In the genomic region with DNA sequence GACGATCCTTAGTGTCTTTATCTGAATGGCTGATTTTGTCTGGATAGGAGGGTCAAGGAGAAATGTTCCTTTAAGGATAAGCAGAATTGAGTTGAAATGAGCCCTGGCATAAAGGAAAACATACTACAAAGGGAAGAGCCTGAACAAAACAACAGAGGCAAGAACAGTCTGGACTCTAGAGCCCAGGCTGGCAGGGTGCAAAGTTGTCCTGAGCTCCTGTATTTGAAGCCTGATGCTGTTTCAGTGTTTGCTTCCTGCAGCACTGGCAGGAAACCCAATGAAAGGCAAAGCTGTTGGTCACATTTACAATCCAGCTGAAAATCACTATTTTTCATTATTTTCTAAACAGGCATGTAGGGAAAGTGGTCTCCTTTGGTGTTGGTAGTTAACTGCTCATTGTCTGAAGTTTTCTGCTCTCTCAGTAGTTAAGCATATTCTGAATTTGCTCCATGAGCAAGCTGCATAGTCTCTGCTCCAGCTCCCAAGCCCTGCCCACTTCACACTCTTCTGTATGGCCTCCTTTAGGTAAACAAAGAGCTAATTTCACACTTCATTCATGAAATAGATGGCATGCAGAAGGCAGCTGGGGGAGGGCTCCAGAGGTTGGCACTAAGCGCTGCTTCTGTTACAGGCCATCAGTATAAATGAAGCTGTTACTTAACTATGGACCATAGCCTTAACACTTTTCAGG, we compare ENCODE assay signal across 16 mouse cellular contexts. TPM values are rescaled to one million over a fixed set of nuclear protein-coding genes. Genes with fewer than 3 reads are reported as not detected.
DNase-seq lines count a peak whose midpoint lies in the region; ATAC-seq and TF ChIP-seq lines count a peak whose summit lies in the region.
"Had no signal": no experiment of that assay in that cellular context is flagged by ENCODE, and none has a peak within 500 bp of the region (broad histone marks: within the 10 kb centered on the region; RNA-seq: fewer than 3 reads in every experiment).

No protein-coding gene starts in this region.

- no peak for TF ChIP-seq POLR2A in lung, adult 2 months (IDR thresholded peaks at IDR 0.05; ENCODE audit: borderline replicate concordance, extremely low read depth, low read depth, low read length)

- H3K27me3 ChIP-seq in lung, embryonic 16.5 days (ENCODE audit: control insufficient read depth, insufficient read depth, low read depth, low read length), result no peaks in the 10 kb centered on the region
- no peaks in the 10 kb centered on the region for H3K27me3 ChIP-seq in forebrain, embryonic 15.5 days
- H3K27me3 ChIP-seq in hindbrain, postnatal 0 days (ENCODE audit: insufficient read depth, low read length), result no peaks in the 10 kb centered on the region
- no peaks in the 10 kb centered on the region for H3K27me3 ChIP-seq in neural tube, embryonic 13.5 days
- H3K27me3 ChIP-seq: CH12.LX; heart, embryonic 13.5 days; Patski had no signal

- no peak overlapping the region for H3K27ac ChIP-seq in lung, embryonic 16.5 days (ENCODE audit: low read length)
- no peak overlapping the region; the same call in 1 of the 2 replicates for H3K27ac ChIP-seq in forebrain, embryonic 15.5 days (replicated peaks)
- H3K27ac ChIP-seq in hindbrain, postnatal 0 days, result 0 out of 2 replicates have a peak overlapping the region, but pooled peaks have one; percentile 15
- H3K27ac ChIP-seq in neural tube, embryonic 13.5 days (replicated peaks), result peak overlapping the region; percentile 42; the same call in 1 of the 2 replicates
- H3K27ac ChIP-seq: heart, embryonic 13.5 days; layer of hippocampus, adult 2 months had no signal

- no peaks in the 10 kb centered on the region for H3K9me3 ChIP-seq in lung, embryonic 16.5 days (ENCODE audit: control insufficient read depth, low read length)
- H3K9me3 ChIP-seq in forebrain, embryonic 15.5 days, result no peaks in the 10 kb centered on the region
- no peaks in the 10 kb centered on the region for H3K9me3 ChIP-seq in hindbrain, postnatal 0 days (ENCODE audit: low read length)
- no peaks in the 10 kb centered on the region for H3K9me3 ChIP-seq in neural tube, embryonic 13.5 days
- H3K9me3 ChIP-seq: heart, embryonic 13.5 days had no signal

- WGBS in lung, embryonic 16.5 days, result 46% methylated on average over 2 of the region's 2 CpGs
- 69% methylated on average over 2 of the region's 2 CpGs for WGBS in lung, adult 2 months
- WGBS in forebrain, embryonic 15.5 days, result 40% methylated on average over 2 of the region's 2 CpGs
- WGBS in hindbrain, postnatal 0 days, result 57% methylated on average over 2 of the region's 2 CpGs
- 40% methylated on average over 2 of the region's 2 CpGs for WGBS in neural tube, embryonic 13.5 days

- no peak overlapping the region for H3K4me3 ChIP-seq in lung, embryonic 16.5 days (ENCODE audit: low read length)
- H3K4me3 ChIP-seq in lung, adult 2 months (replicated peaks; ENCODE audit: extremely low read depth, low read depth, low read length), result no peak overlapping the region
- H3K4me3 ChIP-seq in forebrain, embryonic 15.5 days, result no peak overlapping the region
- H3K4me3 ChIP-seq in hindbrain, postnatal 0 days (ENCODE audit: low read length), result no peak overlapping the region
- no peak overlapping the region for H3K4me3 ChIP-seq in neural tube, embryonic 13.5 days
- H3K4me3 ChIP-seq: erythroblast, embryonic 14.5 days; heart, embryonic 13.5 days; layer of hippocampus, adult 2 months had no signal

- no peaks in the 10 kb centered on the region for H3K36me3 ChIP-seq in lung, embryonic 16.5 days (ENCODE audit: control insufficient read depth, insufficient read depth, low read length)
- no peaks in the 10 kb centered on the region for H3K36me3 ChIP-seq in forebrain, embryonic 15.5 days
- no peaks in the 10 kb centered on the region for H3K36me3 ChIP-seq in hindbrain, postnatal 0 days (ENCODE audit: insufficient read depth, low read length)
- no peaks in the 10 kb centered on the region for H3K36me3 ChIP-seq in neural tube, embryonic 13.5 days
- H3K36me3 ChIP-seq: heart, embryonic 13.5 days had no signal

- H3K4me2 ChIP-seq in lung, embryonic 16.5 days (ENCODE audit: low read depth, low read length), result no peak overlapping the region
- H3K4me2 ChIP-seq in forebrain, embryonic 15.5 days (replicated peaks), result no peak overlapping the region
- no peak overlapping the region for H3K4me2 ChIP-seq in hindbrain, postnatal 0 days (ENCODE audit: low read depth, low read length)
- H3K4me2 ChIP-seq in neural tube, embryonic 13.5 days, result no peak overlapping the region
- H3K4me2 ChIP-seq: heart, embryonic 13.5 days had no signal

- DNase-seq in lung, adult 2 months, result no peak
- DNase-seq in hindbrain, postnatal 0 days (ENCODE audit: low spot score), result no peak
- DNase-seq in heart, adult 8-10 months (ENCODE audit: low spot score), result no peak
- no peak for DNase-seq in spleen, postnatal 10 days (ENCODE audit: low spot score in 2 of 2)
- DNase-seq: adrenal gland, postnatal 14 days; gastrocnemius, postnatal 14 days; liver, postnatal 0 days; thymus, postnatal 4 days had no signal

- TF ChIP-seq CTCF in lung, adult 2 months (IDR thresholded peaks at IDR 0.05; ENCODE audit: insufficient read depth, low read length), result no peak
- TF ChIP-seq CTCF in hindbrain, postnatal 0 days (IDR thresholded peaks at IDR 0.05; ENCODE audit: low read depth), result no peak

- no peak overlapping the region for H3K9ac ChIP-seq in lung, embryonic 16.5 days (ENCODE audit: low read length)
- H3K9ac ChIP-seq in forebrain, embryonic 15.5 days (replicated peaks), result no peak overlapping the region
- no peak overlapping the region for H3K9ac ChIP-seq in hindbrain, postnatal 0 days (replicated peaks; ENCODE audit: low read length)
- H3K9ac ChIP-seq in neural tube, embryonic 13.5 days, result no peak overlapping the region
- H3K9ac ChIP-seq: heart, embryonic 13.5 days; liver, postnatal 0 days had no signal

- H3K4me1 ChIP-seq in lung, embryonic 16.5 days (replicated peaks; ENCODE audit: control insufficient read depth, insufficient read depth, low read length), result no peaks in the 10 kb centered on the region; the same call in none of the 2 replicates
- H3K4me1 ChIP-seq in lung, adult 2 months (ENCODE audit: control insufficient read depth, insufficient read depth, low read length), result no peaks in the 10 kb centered on the region
- peaks cover 19% of the 10 kb centered on the region for H3K4me1 ChIP-seq in forebrain, embryonic 15.5 days
- peaks cover 4% of the 10 kb centered on the region; the same call in 1 of the 2 replicates for H3K4me1 ChIP-seq in hindbrain, postnatal 0 days (ENCODE audit: insufficient read depth, low read length)
- H3K4me1 ChIP-seq in neural tube, embryonic 13.5 days (replicated peaks), result peaks cover 31% of the 10 kb centered on the region

- ATAC-seq in lung, embryonic 16.5 days (ENCODE audit: low read depth), result peak; percentile 75
- peak; percentile 89 for ATAC-seq in forebrain, embryonic 15.5 days (replicated peaks)
- 0 out of 2 replicates have a peak, but pooled peaks have one; percentile 58 for ATAC-seq in hindbrain, postnatal 0 days
- peak; percentile 86 for ATAC-seq in neural tube, embryonic 13.5 days (ENCODE audit: low read depth)
- ATAC-seq: liver, postnatal 0 days; Patski had no signal

RNA-seq across cellular contexts. Expression of gene Pdgfc, which starts 8.6 kb away (rescaled TPM):
- 9.0 and 10.8 TPM in 2 replicates for polyA plus RNA-seq in lung, embryonic 16.5 days (2015; fragmentation: Nextera tagmentation; extraction: Ambion mirVana)
- polyA plus RNA-seq in lung, adult 2 months (2012; rRNA removed), result 1.00 and 1.3 TPM in 2 replicates
- polyA plus RNA-seq in forebrain, embryonic 15.5 days (2015; fragmentation: Nextera tagmentation; extraction: Ambion mirVana), result 6.8 and 7.0 TPM in 2 replicates
- 5.4 and 7.1 TPM in 2 replicates for total RNA-seq in hindbrain, postnatal 0 days (2014; rRNA removed)
- 7.5 and 7.7 TPM in 2 replicates for polyA plus RNA-seq in hindbrain, postnatal 0 days (2015; fragmentation: Nextera tagmentation; extraction: Ambion mirVana)
- 4.1 and 5.4 TPM in 2 replicates for polyA plus RNA-seq in neural tube, embryonic 13.5 days (2015; fragmentation: Nextera tagmentation; extraction: Ambion mirVana)
- 1 to 10 TPM; 2.0 to 4.5 (median 2.8) TPM for total RNA-seq in heart, adult 8-10 months (2022)
- polyA plus RNA-seq: erythroblast, embryonic 14.5 days had no signal

Comparison
In these comparisons a context has a peak if more than half of its experiments do, and no peak if none do; other contexts are left out.
1. H3K27ac ChIP-seq: peak in hindbrain, postnatal 0 days (single experiment) and neural tube, embryonic 13.5 days (single experiment); none in lung, embryonic 16.5 days (single experiment) and forebrain, embryonic 15.5 days (single experiment).
2. Peak in every context shown above with its lines, with median percentiles within 50 percentile points of each other: ATAC-seq.